Mouse (Mus musculus) right cerebral cortex, postnatal 14 days (tissue): ENCODE results near the gene Togaram2.
"Not testable (repeated sequence)": the region's sequence is repeated elsewhere in the genome, so short reads cannot be mapped to it uniquely, and the experiment has no call there.

Experiments
- DNase-seq: peaks from one replicate; pipeline ENCODE4 v3.0.0; 2022

Gene Togaram2

GRCm38 (mm10) chr17:71746114-71746513 is 73.1 kb downstream of the Togaram2 start:
- no peak for DNase-seq

DNA sequence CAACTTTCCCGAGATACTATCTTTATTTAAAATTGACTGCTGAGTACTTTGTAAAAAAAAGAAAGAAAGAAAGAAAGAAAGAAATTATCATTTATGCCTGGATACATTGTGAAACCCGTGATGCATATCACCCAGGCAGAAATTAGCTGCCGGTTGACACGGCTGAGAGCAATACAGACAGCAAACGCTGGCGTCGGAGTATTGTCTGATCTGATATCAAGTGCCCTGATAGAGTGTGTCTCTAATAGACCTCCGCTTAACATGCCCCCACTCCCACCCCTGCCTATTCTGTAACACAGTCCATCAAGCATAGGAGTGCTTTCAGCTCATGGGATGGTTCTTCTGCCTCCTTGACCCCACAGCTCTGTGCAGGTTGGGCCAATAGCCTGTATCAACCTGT is 74.5 kb downstream of the Togaram2 start:
- no peak for DNase-seq

DNA sequence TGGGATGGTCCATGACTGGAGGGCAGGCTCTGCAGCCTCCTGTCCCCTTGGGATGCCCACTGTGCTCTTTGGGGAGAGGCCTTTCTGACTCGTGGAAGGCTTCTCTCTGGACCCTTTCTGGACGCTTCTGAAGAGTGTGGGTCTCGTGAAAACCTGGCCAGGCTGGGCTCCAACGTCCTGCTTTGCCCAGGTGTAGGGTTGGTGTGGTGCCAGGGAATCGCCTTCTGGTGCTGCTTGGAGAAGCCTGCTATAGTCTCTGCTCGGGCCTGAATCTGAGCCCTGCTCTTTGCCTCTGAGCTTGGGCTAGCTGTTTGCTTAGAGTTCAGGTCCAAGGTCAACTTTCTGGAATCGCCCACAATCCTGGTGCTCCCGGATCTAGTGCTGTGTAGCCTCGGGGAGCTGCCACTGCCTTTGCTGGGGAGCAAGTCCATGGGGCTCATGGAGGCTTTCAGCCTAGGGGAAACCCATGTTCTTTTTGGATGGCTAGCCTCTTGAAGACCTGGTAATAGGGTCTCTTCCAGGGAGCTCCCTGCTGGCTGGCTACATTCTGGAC is 76.6 kb downstream of the Togaram2 start:
- DNase-seq, result no peak

DNA sequence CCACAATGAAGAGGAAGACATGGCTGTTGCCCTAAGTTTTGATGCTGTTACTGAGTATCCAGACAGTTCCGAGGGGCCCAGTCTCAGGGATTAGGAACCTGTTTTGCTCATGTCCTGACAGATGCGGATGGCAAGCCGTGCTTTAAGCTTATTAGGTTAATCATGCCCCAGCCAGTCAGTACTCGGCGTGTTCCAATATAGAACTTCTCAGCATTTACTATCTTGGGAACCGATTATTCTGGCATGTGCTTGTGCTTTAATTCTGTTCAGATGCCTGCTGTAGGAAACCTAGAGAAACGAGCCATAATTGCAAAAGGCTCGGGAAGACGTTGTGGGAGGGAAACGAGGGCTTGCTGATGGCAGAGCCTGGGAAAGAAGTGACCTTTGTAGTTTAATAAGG is 79.8 kb downstream of the Togaram2 start, which contains the start of gene Pcare:
Gene Pcare, minus strand, starts transcription at position 64 of the 400 bp plus-strand sequence.
- no peak for DNase-seq

GRCm38 (mm10) chr17:71760536-71760935 is 87.5 kb downstream of the Togaram2 start:
- DNase-seq, result no peak

DNA sequence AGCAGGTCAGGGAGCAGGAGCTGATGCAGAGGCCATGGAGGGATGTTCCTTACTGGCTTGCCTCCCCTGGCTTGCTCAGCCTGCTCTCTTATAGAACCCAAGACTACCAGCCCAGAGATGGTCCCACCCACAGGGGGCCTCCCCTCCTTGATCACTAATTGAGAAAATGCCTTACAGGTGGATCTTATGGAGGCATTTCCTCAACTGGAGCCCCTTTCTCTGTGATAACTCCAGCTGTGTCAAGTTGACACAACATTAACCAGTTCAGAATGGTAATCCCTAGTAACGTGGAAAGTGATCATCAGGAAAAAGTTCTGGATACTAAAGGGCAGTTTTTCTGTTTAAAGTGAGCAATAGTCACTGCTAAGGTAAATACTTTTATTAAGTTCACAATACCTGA is 95.1 kb downstream of the Togaram2 start, which contains the start of gene Clip4:
Gene Clip4, plus strand, starts transcription at position 301 of the 400 bp plus-strand sequence.
- not testable (repeated sequence) for DNase-seq

- DNase-seq, result no peak
Measured at GRCm38 (mm10) chr17:71769564-71769963, 96.5 kb downstream of the Togaram2 start.

DNA sequence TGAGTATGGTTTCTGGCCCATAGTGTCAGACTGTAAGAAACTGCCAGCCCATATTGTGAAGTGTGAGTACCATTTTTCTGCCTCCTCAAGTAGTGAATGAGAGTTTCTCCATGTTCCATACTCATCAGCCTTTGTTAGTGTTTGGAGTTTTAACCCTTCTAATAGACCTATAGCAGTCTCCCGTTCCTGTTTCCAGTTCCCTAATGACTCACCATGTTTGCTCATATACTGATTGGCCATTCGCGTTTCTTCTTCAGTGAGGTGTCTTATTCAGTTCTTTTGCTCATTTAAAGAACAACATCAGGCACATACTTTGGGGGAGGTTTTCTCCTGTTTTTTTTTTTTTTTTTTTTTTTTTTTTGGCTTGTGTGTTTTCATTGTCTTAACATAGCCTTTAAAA is 97.6 kb downstream of the Togaram2 start:
- no peak for DNase-seq

DNA sequence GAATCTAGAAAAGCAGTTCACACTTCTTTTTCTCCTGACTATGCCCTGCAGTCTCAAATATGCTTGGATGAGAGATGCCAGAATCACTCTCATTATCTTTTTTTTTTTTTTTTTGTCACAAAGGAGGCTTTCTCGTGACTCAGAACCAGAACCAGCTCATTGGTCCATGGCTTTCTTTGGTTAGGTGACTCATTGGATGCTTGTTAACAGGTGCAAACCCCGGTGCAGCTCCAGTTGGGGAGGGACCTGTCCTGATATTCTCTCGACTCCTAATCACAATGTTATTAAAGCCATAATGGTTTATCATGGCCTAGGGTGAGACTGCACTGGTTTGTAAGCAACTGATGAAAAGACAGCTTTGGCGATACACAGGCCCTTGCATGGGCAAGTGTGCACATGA is 101.1 kb downstream of the Togaram2 start:
- DNase-seq, result no peak

DNA sequence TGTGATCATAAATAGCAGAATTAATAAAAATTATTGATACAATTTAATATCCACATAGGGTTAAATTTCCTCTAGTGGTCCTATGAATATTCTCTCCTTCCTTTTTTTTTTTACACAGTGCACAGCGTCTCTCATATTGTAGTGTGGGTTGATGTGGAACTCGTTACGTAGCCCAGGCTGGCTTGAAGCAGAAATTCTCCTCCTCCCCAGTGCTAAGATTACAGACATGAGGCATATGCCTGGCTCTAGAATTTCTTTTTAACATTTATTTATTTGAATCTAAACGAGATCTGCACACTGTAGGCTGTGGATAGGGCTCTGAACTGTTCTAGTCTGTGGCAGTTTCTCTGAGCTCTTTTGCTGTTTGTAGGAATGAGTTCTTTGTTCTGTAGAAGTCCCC is 102.2 kb downstream of the Togaram2 start:
- no peak for DNase-seq

DNA sequence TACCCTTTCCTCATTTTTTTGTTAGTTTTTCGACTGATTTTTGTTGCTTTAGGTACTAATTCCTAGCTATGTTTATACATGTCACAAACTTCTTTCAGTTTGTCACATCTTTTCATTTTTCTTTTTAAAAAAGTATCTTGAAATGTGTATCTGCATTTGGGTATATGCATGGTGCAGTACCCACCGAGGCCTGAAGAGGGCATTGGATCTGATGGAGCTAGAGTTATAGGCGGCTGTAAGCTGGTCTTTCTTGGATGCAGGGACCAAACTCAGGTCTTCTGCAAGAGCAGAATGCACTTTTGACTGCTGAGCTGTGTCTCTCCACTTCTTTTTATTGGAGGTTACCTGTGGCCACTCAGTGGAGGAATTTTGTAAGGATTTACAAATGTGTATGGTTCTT is 105.6 kb downstream of the Togaram2 start:
- DNase-seq, result no peak
